Mouse (Mus musculus): ENCODE results near the gene Kcnk13.

DNA sequence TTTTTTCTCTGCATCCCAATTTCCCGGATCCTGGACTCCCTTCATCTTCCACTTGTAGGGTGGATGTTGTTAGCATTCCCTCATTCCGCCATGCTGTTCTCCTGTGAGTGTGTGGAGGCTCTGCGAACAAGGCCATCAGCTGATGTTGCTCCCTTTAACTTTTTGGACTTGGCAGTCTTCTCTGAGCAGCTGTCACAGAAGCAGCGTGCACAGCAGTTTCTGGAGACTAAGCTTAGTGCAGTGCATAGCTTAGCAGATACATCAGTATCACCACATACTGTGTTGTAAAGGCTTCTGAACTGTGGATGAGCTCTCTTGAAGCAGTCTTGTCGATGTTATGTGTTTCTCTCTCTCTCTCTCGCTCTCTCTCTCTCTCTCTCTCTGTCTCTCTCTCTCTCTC lies 25.1 kb upstream of the Kcnk13 start:
- TF ChIP-seq CTCF (IDR thresholded peaks at IDR 0.05; ENCODE audit: low read depth), result no peak
- TF ChIP-seq EP300 (optimal IDR thresholded peaks at IDR 0.05), result no peak
